In genomic region chr4:148853057-148853456, GRCm38 (mm10) we compare ENCODE assay signal across 23 mouse cellular contexts. TPM values are rescaled to one million over a fixed set of nuclear protein-coding genes. Genes with fewer than 3 reads are reported as not detected.
DNase-seq lines count a peak whose midpoint lies in the region; ATAC-seq and TF ChIP-seq lines count a peak whose summit lies in the region.
"Had no signal": no experiment of that assay in that cellular context is flagged by ENCODE, and none has a peak within 500 bp of the region (broad histone marks: within the 10 kb centered on the region; RNA-seq: fewer than 3 reads in every experiment).

No protein-coding gene starts in this region.

- peaks cover 1% of the 10 kb centered on the region; the same call in 1 of the 2 replicates for H3K27me3 ChIP-seq in heart, embryonic 13.5 days (replicated peaks)
- peaks cover under 1% of the 10 kb centered on the region; the same call in 1 of the 2 replicates for H3K27me3 ChIP-seq in heart, embryonic 11.5 days (ENCODE audit: control insufficient read depth, insufficient read depth, low read length)
- peaks cover 78% of the 10 kb centered on the region for H3K27me3 ChIP-seq in CH12.LX (replicated peaks)
- H3K27me3 ChIP-seq in limb, embryonic 10.5 days (ENCODE audit: low read depth, poor library complexity, severe bottlenecking) = peaks cover 78% of the 10 kb centered on the region
- H3K27me3 ChIP-seq: Patski had no signal

- no peaks in the 10 kb centered on the region for H3K79me2 ChIP-seq in CH12.LX (replicated peaks; ENCODE audit: control insufficient read depth, extremely low read depth, insufficient read depth, poor library complexity, severe bottlenecking)

- dilution Hi-C loops in CH12.LX (cut with MboI; ENCODE audit: extremely low pct_ligation_motif_present, extremely low pct_unique_long_range_greater_than_20kb, low sequenced_read_pairs) = no loop called here

- 71% methylated on average over 4 of the region's 4 CpGs for WGBS in heart, embryonic 13.5 days
- WGBS in heart, embryonic 11.5 days (ENCODE audit: insufficient replicate concordance) = 74% methylated on average over 4 of the region's 4 CpGs
- 76% methylated on average over 4 of the region's 4 CpGs for WGBS in limb, embryonic 10.5 days

- TF ChIP-seq POLR2A in CH12.LX (IDR thresholded peaks at IDR 0.05; ENCODE audit: low read depth, low read length) = no peak

- no peak for ATAC-seq in heart, embryonic 13.5 days (ENCODE audit: extremely low read depth, insufficient number of reproducible peaks, low FRiP score, low TSS enrichment)
- no peak for ATAC-seq in heart, embryonic 11.5 days (replicated peaks; ENCODE audit: insufficient number of reproducible peaks, low FRiP score, low TSS enrichment)
- ATAC-seq: activated CD4-positive, CD25-positive, alpha-beta regulatory T cell, adult 4 months; forebrain, embryonic 14.5 days; forebrain, postnatal 0 days; Patski had no signal

- no peak overlapping the region for H3K4me2 ChIP-seq in heart, embryonic 13.5 days
- no peak overlapping the region for H3K4me2 ChIP-seq in heart, embryonic 11.5 days
- H3K4me2 ChIP-seq in CH12.LX (ENCODE audit: insufficient read depth, low read depth, poor library complexity, severe bottlenecking) = no peak overlapping the region
- H3K4me2 ChIP-seq: embryonic facial prominence, embryonic 12.5 days; forebrain, embryonic 12.5 days had no signal

- no peak for DNase-seq in CH12.LX (ENCODE audit: extremely low read depth)
- DNase-seq in ES-E14 (ENCODE audit: low read depth, low spot score) = no peak
- DNase-seq in limb, embryonic 10.5 days (ENCODE audit: low spot score) = no peak
- DNase-seq in left cerebral cortex, postnatal 36 days (ENCODE audit: low spot score in 2 of 2) = no peak
- DNase-seq in gastrocnemius, postnatal 4 days (ENCODE audit: low spot score in 2 of 2) = no peak
- no peak for DNase-seq in right cerebral cortex, postnatal 4 days
- DNase-seq: adrenal gland, adult 8-10 months; adrenal gland, postnatal 14 days; adrenal gland, postnatal 36 days; cerebellum, adult 11-12 months; cerebellum, adult 2 months; cerebellum, adult 9-10 months; cerebellum, postnatal 10 days; cerebellum, postnatal 25 days; forebrain, postnatal 0 days had no signal

- TF ChIP-seq RAD21 in CH12.LX (IDR thresholded peaks at IDR 0.05; ENCODE audit: low read depth, low read length) = no peak

- no peak overlapping the region for H3K27ac ChIP-seq in heart, embryonic 13.5 days (replicated peaks)
- no peak overlapping the region for H3K27ac ChIP-seq in heart, embryonic 11.5 days (ENCODE audit: low read depth, low read length)
- no peak overlapping the region for H3K27ac ChIP-seq in CH12.LX (ENCODE audit: insufficient read depth, low read depth)
- H3K27ac ChIP-seq in ES-E14 (ENCODE audit: insufficient read depth, low read depth, low read length, poor library complexity, severe bottlenecking) = no peak overlapping the region
- H3K27ac ChIP-seq in limb, embryonic 10.5 days = peak overlapping the region; percentile 23; the same call in 1 of the 2 replicates
- H3K27ac ChIP-seq: embryonic facial prominence, embryonic 10.5 days; embryonic facial prominence, embryonic 12.5 days; forebrain, embryonic 12.5 days had no signal

- no peak for TF ChIP-seq CTCF in CH12.LX (conservative IDR thresholded peaks at IDR 0.05 in 1 of 2, IDR thresholded peaks at IDR 0.05 in 1 of 2; ENCODE audit: low read depth in 2 of 2, low read length in 2 of 2)

- H3K4me1 ChIP-seq in heart, embryonic 13.5 days = peaks cover 77% of the 10 kb centered on the region
- peaks cover 27% of the 10 kb centered on the region for H3K4me1 ChIP-seq in heart, embryonic 11.5 days (ENCODE audit: control insufficient read depth, insufficient read depth, low read length)
- H3K4me1 ChIP-seq in CH12.LX (ENCODE audit: control insufficient read depth in 1 of 2, insufficient read depth in 2 of 2) (peaks cover 0 to 3% of the 10 kb centered on the region in 2 experiments; a peak in 1 of 4 replicates), ES-E14 (ENCODE audit: control insufficient read depth in 2 of 2, insufficient read depth in 2 of 2, low read length in 2 of 2, poor library complexity in 1 of 2) (peaks cover 3 to 30% of the 10 kb centered on the region in 2 experiments; a peak in 2 of 4 replicates)
- H3K4me1 ChIP-seq in limb, embryonic 10.5 days = peaks cover 59% of the 10 kb centered on the region

- H3K9ac ChIP-seq in heart, embryonic 13.5 days = peak overlapping the region; percentile 11; the same call in 1 of the 2 replicates
- no peak overlapping the region for H3K9ac ChIP-seq in heart, embryonic 11.5 days (ENCODE audit: low read depth, low read length)
- no peak overlapping the region for H3K9ac ChIP-seq in CH12.LX (ENCODE audit: insufficient read depth, low read depth)
- H3K9ac ChIP-seq in ES-E14 (ENCODE audit: insufficient read depth, low read depth, low read length, poor library complexity, severe bottlenecking) = no peak overlapping the region
- H3K9ac ChIP-seq: embryonic facial prominence, embryonic 12.5 days; forebrain, embryonic 12.5 days; forebrain, postnatal 0 days had no signal

- in situ Hi-C loops in CH12.LX (cut with MboI; ENCODE audit: low pct_ligation_motif_present, low pct_unique_long_range_greater_than_20kb, low sequenced_read_pairs) (no loop called here), ES-E14 (cut with MboI; ENCODE audit: low sequenced_read_pairs in 2 of 2, unreplicated experiment in 2 of 2) (no loop called here)

- intact Hi-C loops in left cerebral cortex, postnatal 36 days (cut with DNase I) = no loop called here

- no peaks in the 10 kb centered on the region for H3K36me3 ChIP-seq in heart, embryonic 13.5 days
- no peaks in the 10 kb centered on the region for H3K36me3 ChIP-seq in heart, embryonic 11.5 days (ENCODE audit: control insufficient read depth, insufficient read depth, low read length)
- H3K36me3 ChIP-seq in CH12.LX (replicated peaks in 1 of 2; ENCODE audit: control insufficient read depth in 1 of 2, insufficient read depth in 1 of 2, low read length in 1 of 2) (no peaks in the 10 kb centered on the region), ES-E14 (ENCODE audit: control insufficient read depth, insufficient read depth, low read length, poor library complexity, severe bottlenecking) (no peaks in the 10 kb centered on the region)
- no peaks in the 10 kb centered on the region for H3K36me3 ChIP-seq in limb, embryonic 10.5 days
- H3K36me3 ChIP-seq: embryonic facial prominence, embryonic 10.5 days; embryonic facial prominence, embryonic 12.5 days; forebrain, embryonic 12.5 days had no signal

- no peak for TF ChIP-seq EP300 in CH12.LX (IDR thresholded peaks at IDR 0.05; ENCODE audit: low read length)

- no peaks in the 10 kb centered on the region for H3K9me3 ChIP-seq in heart, embryonic 13.5 days
- no peaks in the 10 kb centered on the region for H3K9me3 ChIP-seq in heart, embryonic 11.5 days (replicated peaks; ENCODE audit: control insufficient read depth, low read length)
- H3K9me3 ChIP-seq in CH12.LX (replicated peaks; ENCODE audit: low read length) (no peaks in the 10 kb centered on the region), ES-E14 (ENCODE audit: control insufficient read depth, insufficient read depth, low read depth, low read length) (no peaks in the 10 kb centered on the region)
- no peaks in the 10 kb centered on the region for H3K9me3 ChIP-seq in limb, embryonic 10.5 days (replicated peaks)
- H3K9me3 ChIP-seq: embryonic facial prominence, embryonic 10.5 days; embryonic facial prominence, embryonic 12.5 days; forebrain, embryonic 12.5 days had no signal

- H3K4me3 ChIP-seq in heart, embryonic 13.5 days = no peak overlapping the region
- H3K4me3 ChIP-seq in heart, embryonic 11.5 days (ENCODE audit: low read depth, low read length) = no peak overlapping the region
- no peak overlapping the region for H3K4me3 ChIP-seq in CH12.LX (replicated peaks in 1 of 3; ENCODE audit: low read depth in 2 of 3, low read length in 2 of 3, poor library complexity in 1 of 3)
- H3K4me3 ChIP-seq in ES-E14 (ENCODE audit: insufficient read depth in 1 of 2, low read depth in 1 of 2, low read length in 2 of 2, poor library complexity in 1 of 2, severe bottlenecking in 1 of 2) = no peak overlapping the region
- H3K4me3 ChIP-seq in limb, embryonic 10.5 days = no peak overlapping the region
- H3K4me3 ChIP-seq: embryonic facial prominence, embryonic 10.5 days; embryonic facial prominence, embryonic 12.5 days; forebrain, embryonic 12.5 days had no signal

TF ChIP-seq in CH12.LX, 34 proteins besides CTCF, POLR2A, EP300 and RAD21:
- TF ChIP-seq ZKSCAN1 (IDR thresholded peaks at IDR 0.05; ENCODE audit: borderline replicate concordance, low read depth, low read length) (no peak), MAFK (IDR thresholded peaks at IDR 0.05; ENCODE audit: insufficient replicate concordance, low read length) (peak; percentile 88)
TF ChIP-seq in CH12.LX: peak in this region for 1.

TF ChIP-seq in ES-E14, 5 proteins besides CTCF, POLR2A, EP300 and RAD21:
- TF ChIP-seq ZC3H11A (IDR thresholded peaks at IDR 0.05; ENCODE audit: borderline replicate concordance, low read depth, low read length) (no peak), CHD2 (IDR thresholded peaks at IDR 0.05; ENCODE audit: low read depth, low read length) (no peak), MAFK (IDR thresholded peaks at IDR 0.05; ENCODE audit: insufficient read depth, low read depth, low read length) (peak; percentile 93)
TF ChIP-seq in ES-E14: peak in this region for 1.

RNA-seq across cellular contexts. Expression of gene Casz1, which starts 48.8 kb away (rescaled TPM):
- 18.3 and 20.2 TPM in 2 replicates for polyA plus RNA-seq in heart, embryonic 13.5 days (2015; fragmentation: Nextera tagmentation; extraction: Ambion mirVana)
- polyA plus RNA-seq in heart, embryonic 11.5 days (2014; fragmentation: Nextera tagmentation; extraction: Ambion mirVana) = 15.1 and 19.9 TPM in 2 replicates
- 0.13 and 0.17 TPM in 2 replicates for total RNA-seq in CH12.LX (2012; rRNA removed)
- total RNA-seq in CH12.LX (2014; rRNA removed) = 0.12 and 0.23 TPM in 2 replicates
- 0.36 and 0.37 TPM in 2 replicates for polyA plus RNA-seq in CH12.LX (2012; ENCODE audit: insufficient read length, low read depth)
- total RNA-seq in ES-E14 (2012; rRNA removed) = 4.0 and 11.0 TPM in 2 replicates
- 1.0 and 2.1 TPM in 2 replicates for polyA plus RNA-seq in limb, embryonic 10.5 days (2016; fragmentation: Nextera tagmentation; extraction: Ambion mirVana)
- 1 to 10 TPM; 1.1 to 1.8 TPM for total RNA-seq in left cerebral cortex, postnatal 36 days (2021)
- total RNA-seq in gastrocnemius, postnatal 4 days (2021) = 10 to 100 TPM; 51.6 to 53.4 TPM
